Mouse (Mus musculus) megakaryocyte, embryonic 14.5 days (primary cell): Measurements from ENCODE around the gene 4930564D02Rik.

Experiments
- FLI1 ChIP-seq: IDR thresholded peaks from 2 replicates; pipeline ENCODE4 v1.6.1; 2012; ENCODE audit warnings: low read length, inconsistent platforms, mixed read lengths
- GATA1 ChIP-seq: IDR thresholded peaks from 3 replicates; pipeline ENCODE4 v1.6.1; 2012; ENCODE audit warnings: mixed read lengths, low read length, inconsistent platforms, borderline replicate concordance

DNA sequence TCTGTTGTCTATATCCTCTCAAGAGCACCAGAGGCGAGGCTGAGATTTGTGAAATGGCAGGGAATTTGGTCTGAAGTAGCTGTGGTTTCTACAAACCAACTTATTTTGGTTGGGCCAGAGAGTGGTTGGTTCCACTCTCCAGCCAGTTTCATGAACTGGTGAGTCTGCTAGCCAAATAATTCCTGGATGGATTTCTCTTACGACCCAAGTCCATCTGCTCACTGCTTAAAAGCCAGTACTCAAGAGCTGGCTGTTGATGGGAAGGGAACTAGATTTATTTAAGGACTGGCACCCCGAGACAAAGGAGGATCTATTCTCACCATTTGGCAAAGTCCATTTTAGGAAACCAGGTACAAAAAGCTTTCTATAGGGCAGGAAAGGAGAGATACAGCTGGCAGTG lies 57.1 kb downstream of the 4930564D02Rik start:
- TF ChIP-seq GATA1 = no peak
- TF ChIP-seq FLI1 = no peak
